Mouse (Mus musculus) myocyte (in vitro differentiated cells): ENCODE measurements around the gene Slc2a9. TPM values are rescaled to one million over a fixed set of nuclear protein-coding genes. Genes with fewer than 3 reads are reported as not detected.

ENCODE experiments used
- H3K27me3 ChIP-seq: one replicate; pipeline ENCODE4 v1.6.1; 2011; ENCODE audit not compliant: control insufficient read depth, insufficient read depth, insufficient read length
- H3K36me3 ChIP-seq: one replicate; pipeline ENCODE4 v1.6.1; 2011; ENCODE audit not compliant: control insufficient read depth, insufficient read depth
- H3K4me2 ChIP-seq: one replicate; pipeline ENCODE4 v1.6.1; 2011; ENCODE audit warnings: low read depth, control low read depth
- H3K4me3 ChIP-seq: one replicate; pipeline ENCODE4 v1.5.1; 2011; ENCODE audit warnings: mild to moderate bottlenecking, control low read depth, moderate library complexity
- H3K79me2 ChIP-seq: one replicate; pipeline ENCODE4 v1.6.1; 2011; ENCODE audit not compliant: control insufficient read depth, insufficient read depth
- H3ac ChIP-seq: one replicate; pipeline ENCODE4 v1.6.1; 2011; ENCODE audit not compliant: control insufficient read depth, insufficient read length
- CEBPB ChIP-seq: IDR thresholded peaks from 2 replicates; pipeline ENCODE4 v1.6.1; 2011; ENCODE audit warnings: mild to moderate bottlenecking, moderate library complexity; ENCODE audit not compliant: poor library complexity, insufficient read depth, severe bottlenecking
- E2F4 ChIP-seq: IDR thresholded peaks from one replicate; pipeline ENCODE4 v1.6.1; 2011; ENCODE audit warnings: mild to moderate bottlenecking, control low read depth, moderate library complexity; ENCODE audit not compliant: insufficient read depth
- MAX ChIP-seq: IDR thresholded peaks from one replicate; pipeline ENCODE4 v1.6.1; 2011; ENCODE audit warnings: low read depth, mild to moderate bottlenecking, control low read depth
- MYOD1 ChIP-seq, 3 experiments: IDR thresholded peaks; one replicate each; pipeline ENCODE4 v1.6.1; 2011; ENCODE audit warnings: control low read depth in 2 of 3, low read depth in 2 of 3, mild to moderate bottlenecking in 2 of 3, moderate library complexity in 1 of 3; ENCODE audit not compliant: insufficient read length in 2 of 3, control insufficient read depth in 1 of 3
- MYOG ChIP-seq, 3 experiments: IDR thresholded peaks; one replicate each; pipeline ENCODE4 v1.6.1; 2011; ENCODE audit warnings: control low read depth in 2 of 3, low read depth in 2 of 3, mild to moderate bottlenecking in 2 of 3; ENCODE audit not compliant: insufficient read length in 2 of 3, control insufficient read depth in 1 of 3, insufficient read depth in 1 of 3
- POLR2A ChIP-seq: IDR thresholded peaks from one replicate; pipeline ENCODE4 v1.6.1; 2011; ENCODE audit warnings: low read depth, mild to moderate bottlenecking, control low read depth, moderate library complexity; ENCODE audit not compliant: insufficient read length
- POLR2AphosphoS2 ChIP-seq: IDR thresholded peaks from one replicate; pipeline ENCODE4 v1.6.1; 2011; ENCODE audit warnings: low read depth, control low read depth; ENCODE audit not compliant: insufficient read length
- REST ChIP-seq: IDR thresholded peaks from one replicate; pipeline ENCODE4 v1.6.1; 2011; ENCODE audit warnings: mild to moderate bottlenecking, control low read depth, moderate library complexity; ENCODE audit not compliant: insufficient read depth, insufficient read length
- SRF ChIP-seq: IDR thresholded peaks from one replicate; pipeline ENCODE4 v1.6.1; 2011; ENCODE audit warnings: low read depth; ENCODE audit not compliant: control insufficient read depth, insufficient read length
- TCF12 ChIP-seq: IDR thresholded peaks from one replicate; pipeline ENCODE4 v1.6.1; 2011; ENCODE audit warnings: mild to moderate bottlenecking, control low read depth; ENCODE audit not compliant: poor library complexity, insufficient read depth, severe bottlenecking
- TCF3 ChIP-seq: IDR thresholded peaks from one replicate; pipeline ENCODE4 v1.6.1; 2011; ENCODE audit warnings: low read depth, control low read depth; ENCODE audit not compliant: insufficient read length
- USF1 ChIP-seq: IDR thresholded peaks from one replicate; pipeline ENCODE4 v1.6.1; 2011; ENCODE audit warnings: low read depth, mild to moderate bottlenecking, control low read depth, moderate library complexity
- polyA plus RNA-seq: library from polyadenylated mRNA; unstranded; fragments of >200 nt; fragmentation: generic; extraction: Trizol; gene quantifications from one replicate; pipeline ENCODE4 v1.2.1, GENCODE M21; 2012; ENCODE audit warnings: missing spikeins

Slc2a9 gene
- polyA plus RNA-seq, 1 experiment: 1.1 TPM

DNA sequence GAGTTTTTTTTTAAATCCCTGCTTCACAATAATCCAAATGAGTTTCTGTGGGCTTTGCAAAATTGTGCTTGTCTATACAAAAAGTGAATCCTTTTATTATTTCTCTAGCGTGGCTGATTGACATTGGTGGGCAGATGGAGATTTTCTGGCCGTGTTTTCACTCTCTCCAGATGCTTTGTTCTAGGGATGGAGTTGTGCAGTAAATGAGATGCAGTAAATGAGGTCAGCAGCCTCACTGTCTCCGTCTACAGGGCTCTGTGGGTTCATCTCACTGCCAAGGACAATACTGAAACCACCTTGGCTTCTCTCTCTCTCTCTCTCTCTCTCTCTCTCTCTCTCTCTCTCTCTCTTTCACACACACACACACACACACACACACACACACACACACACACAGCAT is 99.3 kb downstream of the Slc2a9 start:
- no peaks in the 10 kb centered on the region for H3K79me2 ChIP-seq
- no peaks in the 10 kb centered on the region for H3K27me3 ChIP-seq
- no peak overlapping the region for H3K4me3 ChIP-seq
- no peak overlapping the region for H3ac ChIP-seq
- no peak for TF ChIP-seq POLR2A
- TF ChIP-seq TCF3: no peak
- no peak for TF ChIP-seq MYOG (IDR thresholded peaks at IDR 0.05; ENCODE audit: control insufficient read depth in 1 of 3, insufficient read depth in 1 of 3, insufficient read length in 2 of 3, low read depth in 2 of 3)
- TF ChIP-seq TCF12: no peak
- no peak for TF ChIP-seq POLR2AphosphoS2
- no peak for TF ChIP-seq SRF
- no peak for TF ChIP-seq MYOD1 (IDR thresholded peaks at IDR 0.05; ENCODE audit: control insufficient read depth in 1 of 3, insufficient read length in 2 of 3, low read depth in 2 of 3)
- no peak for TF ChIP-seq CEBPB
- TF ChIP-seq REST: no peak
- no peak for TF ChIP-seq E2F4
- TF ChIP-seq USF1: no peak
- TF ChIP-seq MAX: no peak
- H3K4me2 ChIP-seq: no peak overlapping the region
- no peaks in the 10 kb centered on the region for H3K36me3 ChIP-seq

DNA sequence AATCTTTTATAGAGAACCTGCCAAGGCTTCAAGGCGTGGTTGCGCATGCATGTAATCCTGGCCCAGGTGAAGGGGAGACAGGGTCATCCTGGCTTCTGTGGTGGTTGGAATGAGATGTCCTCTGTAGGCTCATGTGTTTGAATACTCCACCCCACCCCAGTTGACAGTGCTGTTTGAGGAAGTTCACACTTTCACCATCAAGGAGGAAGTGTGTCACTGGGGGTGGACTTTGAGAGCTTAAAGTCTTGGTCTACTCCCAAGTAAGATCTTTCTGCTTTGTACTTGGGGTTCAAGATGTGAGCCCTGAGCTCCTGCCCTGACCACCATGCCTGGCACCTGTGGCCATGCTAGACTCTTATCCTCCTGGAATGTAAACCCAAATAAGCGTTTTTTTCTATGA is 100.7 kb downstream of the Slc2a9 start:
- H3K4me2 ChIP-seq: no peak overlapping the region
- no peaks in the 10 kb centered on the region for H3K27me3 ChIP-seq
- no peak overlapping the region for H3ac ChIP-seq
- no peaks in the 10 kb centered on the region for H3K79me2 ChIP-seq
- TF ChIP-seq REST (no peak), E2F4 (no peak), TCF3 (no peak), TCF12 (no peak), MAX (no peak), POLR2A (no peak), MYOD1 (IDR thresholded peaks at IDR 0.05; ENCODE audit: control insufficient read depth in 1 of 3, insufficient read length in 2 of 3, low read depth in 2 of 3) (no peak), CEBPB (no peak), SRF (no peak), USF1 (no peak), POLR2AphosphoS2 (no peak), MYOG (IDR thresholded peaks at IDR 0.05; ENCODE audit: control insufficient read depth in 1 of 3, insufficient read depth in 1 of 3, insufficient read length in 2 of 3, low read depth in 2 of 3) (no peak)
- H3K4me3 ChIP-seq: no peak overlapping the region
- H3K36me3 ChIP-seq: no peaks in the 10 kb centered on the region

DNA sequence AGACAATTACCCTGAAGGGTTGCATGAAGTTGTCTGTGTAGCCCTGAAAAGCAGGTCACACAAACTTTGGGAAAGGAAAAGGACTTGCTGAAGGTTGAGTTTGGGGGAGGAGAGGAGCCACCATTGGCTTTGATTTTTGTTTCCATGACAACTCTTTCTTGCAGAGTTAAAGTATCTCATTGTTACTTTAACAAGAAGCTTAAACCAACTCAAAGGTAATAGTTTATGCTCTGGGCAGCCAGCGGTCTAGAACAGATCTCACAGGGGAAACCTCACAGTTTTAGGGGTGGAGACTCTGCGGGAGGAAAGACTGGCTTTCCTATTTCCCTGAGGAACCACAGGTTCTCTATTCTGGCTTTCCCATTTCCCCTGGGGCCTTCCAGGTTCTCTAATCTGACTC is 114.1 kb downstream of the Slc2a9 start:
- H3K79me2 ChIP-seq: no peaks in the 10 kb centered on the region
- no peak overlapping the region for H3K4me2 ChIP-seq
- TF ChIP-seq POLR2AphosphoS2 (no peak), SRF (no peak), MYOG (IDR thresholded peaks at IDR 0.05; ENCODE audit: control insufficient read depth in 1 of 3, insufficient read depth in 1 of 3, insufficient read length in 2 of 3, low read depth in 2 of 3) (no peak), TCF3 (no peak), MYOD1 (IDR thresholded peaks at IDR 0.05; ENCODE audit: control insufficient read depth in 1 of 3, insufficient read length in 2 of 3, low read depth in 2 of 3) (no peak), REST (no peak), POLR2A (no peak), TCF12 (no peak), E2F4 (no peak), USF1 (no peak), CEBPB (no peak), MAX (no peak)
- H3K27me3 ChIP-seq: no peaks in the 10 kb centered on the region
- H3K36me3 ChIP-seq: no peaks in the 10 kb centered on the region
- H3K4me3 ChIP-seq: no peak overlapping the region
- no peak overlapping the region for H3ac ChIP-seq

DNA sequence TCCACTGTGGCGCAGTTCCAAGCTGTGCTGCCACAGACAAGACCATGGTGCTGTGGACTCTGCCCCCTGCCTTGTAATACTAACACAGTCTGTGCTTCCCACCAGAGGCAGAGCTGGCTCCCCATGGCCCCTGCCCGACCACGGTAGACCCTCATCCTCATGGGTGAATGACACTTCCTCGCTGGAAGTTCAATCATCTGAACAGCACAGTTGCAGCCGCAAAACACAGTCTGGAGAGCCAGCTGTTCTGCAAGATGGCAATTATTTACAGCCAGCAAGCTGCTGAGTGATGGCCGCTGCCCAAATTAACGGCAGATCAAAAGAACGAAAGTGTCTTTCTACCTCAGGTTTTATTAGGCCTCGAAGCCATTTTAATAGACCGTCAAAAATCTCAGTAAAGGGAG is 114.5 kb downstream of the Slc2a9 start:
- no peaks in the 10 kb centered on the region for H3K79me2 ChIP-seq
- H3ac ChIP-seq: no peak overlapping the region
- no peak overlapping the region for H3K4me3 ChIP-seq
- no peaks in the 10 kb centered on the region for H3K36me3 ChIP-seq
- H3K27me3 ChIP-seq: no peaks in the 10 kb centered on the region
- H3K4me2 ChIP-seq: no peak overlapping the region
- TF ChIP-seq CEBPB: no peak

DNA sequence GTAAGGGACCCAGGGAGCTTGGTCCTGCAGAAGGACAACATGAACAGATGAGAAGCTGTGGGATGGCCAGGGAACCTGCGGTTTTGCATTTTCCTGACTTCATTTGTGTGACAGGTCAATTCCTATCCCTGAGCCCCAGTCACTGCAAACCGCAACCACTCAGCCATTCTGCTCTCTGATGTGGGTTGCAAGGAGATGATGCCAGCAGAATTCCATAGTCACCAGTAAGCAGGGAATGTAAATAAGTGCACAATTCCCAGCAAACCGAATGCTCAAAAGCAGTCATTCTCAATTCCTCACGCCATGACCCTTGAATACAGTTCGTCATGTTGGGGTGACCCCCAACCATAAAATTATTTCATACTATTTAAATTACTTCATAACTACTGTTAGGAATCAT is 123.0 kb downstream of the Slc2a9 start:
- Histone ChIP-seq H3K36me3 (no peaks in the 10 kb centered on the region), H3K79me2 (no peaks in the 10 kb centered on the region), H3ac (no peak overlapping the region), H3K4me3 (no peak overlapping the region), H3K4me2 (peak overlapping the region; percentile 21), H3K27me3 (peaks cover 14% of the 10 kb centered on the region)
- TF ChIP-seq REST: no peak
- TF ChIP-seq TCF12: no peak
- no peak for TF ChIP-seq TCF3
- TF ChIP-seq POLR2A: no peak
- no peak for TF ChIP-seq E2F4
- TF ChIP-seq POLR2AphosphoS2: no peak
- no peak for TF ChIP-seq MAX
- TF ChIP-seq MYOG (IDR thresholded peaks at IDR 0.05; ENCODE audit: control insufficient read depth in 1 of 3, insufficient read depth in 1 of 3, insufficient read length in 2 of 3, low read depth in 2 of 3): no peak
- TF ChIP-seq SRF: no peak
- TF ChIP-seq USF1: no peak
- TF ChIP-seq CEBPB: no peak
- TF ChIP-seq MYOD1 (IDR thresholded peaks at IDR 0.05; ENCODE audit: control insufficient read depth in 1 of 3, insufficient read length in 2 of 3, low read depth in 2 of 3): no peak
